28 mouse cellular contexts compared by ENCODE assay signal in the genomic region with DNA sequence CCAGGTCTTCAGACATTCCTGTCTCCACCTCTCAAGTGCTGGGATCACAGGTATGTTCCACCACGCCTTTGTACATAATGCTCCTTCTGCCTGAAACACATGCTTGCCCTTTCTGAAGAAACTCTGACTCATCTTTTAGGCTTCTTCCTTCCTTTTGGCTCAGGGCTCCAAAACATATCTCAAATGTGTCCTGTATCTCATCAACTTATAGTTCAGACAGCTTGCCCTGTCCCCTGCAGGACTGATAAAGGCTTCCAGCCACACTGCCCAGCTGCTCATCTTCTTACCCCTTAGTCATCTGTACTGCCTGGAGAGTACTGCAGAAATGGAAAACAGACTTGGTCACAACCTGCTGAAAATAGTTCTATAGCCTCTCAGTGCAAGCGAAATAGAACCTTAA. TPM values are rescaled to one million over a fixed set of nuclear protein-coding genes. Genes with fewer than 3 reads are reported as not detected.
DNase-seq lines count a peak whose midpoint lies in the region; ATAC-seq and TF ChIP-seq lines count a peak whose summit lies in the region.
"Had no signal": no experiment of that assay in that cellular context is flagged by ENCODE, and none has a peak within 500 bp of the region (broad histone marks: within the 10 kb centered on the region; RNA-seq: fewer than 3 reads in every experiment).

No protein-coding gene starts in this region.

- peak; percentile 18 for DNase-seq in 3T3-L1 (ENCODE audit: low read depth, low spot score)
- DNase-seq in 416B (ENCODE audit: low read depth), result peak; percentile 60
- peak; percentile 11 for DNase-seq in c-Kit-positive CD71-positive TER-119-negative erythroid progenitor cells, embryonic 14.5 days (ENCODE audit: low read depth)
- DNase-seq in right cerebral cortex, adult 2 months (ENCODE audit: low spot score in 2 of 2), result no peak
- DNase-seq: adrenal gland, adult 8-10 months; cerebellum, adult 9-10 months; gastrocnemius, postnatal 14 days; heart, adult 11 months; heart, postnatal 10 days; kidney, adult 18-20 months; kidney, postnatal 10 days; lung, postnatal 10 days; retina, postnatal 1 day; right cerebral cortex, postnatal 4 days; thymus, postnatal 25 days had no signal

- no peak for ATAC-seq in intestine, embryonic 15.5 days
- no peak for ATAC-seq in intestine, postnatal 0 days
- ATAC-seq: forebrain, embryonic 16.5 days; midbrain, embryonic 16.5 days had no signal

- no peak overlapping the region for H3K9ac ChIP-seq in intestine, embryonic 15.5 days
- no peak overlapping the region for H3K9ac ChIP-seq in intestine, postnatal 0 days (ENCODE audit: low read depth, low read length)
- H3K9ac ChIP-seq: heart, embryonic 12.5 days; hindbrain, embryonic 12.5 days; liver, embryonic 15.5 days; neural tube, embryonic 13.5 days had no signal

- H3K79me2 ChIP-seq in macrophage (ENCODE audit: inconsistent target), result peaks cover 46% of the 10 kb centered on the region

- H3K27ac ChIP-seq in macrophage, result 0 out of 2 replicates have a peak overlapping the region, but pooled peaks have one; percentile 7
- no peak overlapping the region for H3K27ac ChIP-seq in intestine, embryonic 15.5 days
- no peak overlapping the region for H3K27ac ChIP-seq in intestine, postnatal 0 days (ENCODE audit: low read depth, low read length)
- H3K27ac ChIP-seq: embryonic facial prominence, embryonic 10.5 days; forebrain, embryonic 10.5 days; hindbrain, embryonic 12.5 days; liver, embryonic 15.5 days; midbrain, embryonic 10.5 days; neural tube, embryonic 13.5 days had no signal

- no peak overlapping the region for H3K4me3 ChIP-seq in macrophage (ENCODE audit: inconsistent target)
- H3K4me3 ChIP-seq in intestine, embryonic 15.5 days (replicated peaks), result no peak overlapping the region
- H3K4me3 ChIP-seq in intestine, postnatal 0 days (ENCODE audit: low read depth, low read length), result no peak overlapping the region
- H3K4me3 ChIP-seq: embryonic facial prominence, embryonic 10.5 days; forebrain, embryonic 10.5 days; heart, embryonic 12.5 days; hindbrain, embryonic 12.5 days; liver, embryonic 15.5 days; midbrain, embryonic 10.5 days; myocyte; neural tube, embryonic 13.5 days had no signal

- H3K4me2 ChIP-seq in intestine, embryonic 15.5 days (replicated peaks), result no peak overlapping the region
- no peak overlapping the region for H3K4me2 ChIP-seq in intestine, postnatal 0 days (replicated peaks; ENCODE audit: low read depth)
- H3K4me2 ChIP-seq: heart, embryonic 12.5 days; hindbrain, embryonic 12.5 days; liver, embryonic 15.5 days; neural tube, embryonic 13.5 days had no signal

- H3K4me1 ChIP-seq in intestine, embryonic 15.5 days (replicated peaks), result no peaks in the 10 kb centered on the region
- H3K4me1 ChIP-seq in intestine, postnatal 0 days (replicated peaks; ENCODE audit: control insufficient read depth, insufficient read depth, low read length), result 0 out of 2 replicates have a peak, but pooled peaks cover 2% of the 10 kb centered on the region
- H3K4me1 ChIP-seq: embryonic facial prominence, embryonic 10.5 days; forebrain, embryonic 10.5 days; hindbrain, embryonic 12.5 days had no signal

- no peaks in the 10 kb centered on the region for H3K9me3 ChIP-seq in intestine, embryonic 15.5 days
- no peaks in the 10 kb centered on the region for H3K9me3 ChIP-seq in intestine, postnatal 0 days (ENCODE audit: control insufficient read depth)
- H3K9me3 ChIP-seq: embryonic facial prominence, embryonic 10.5 days; forebrain, embryonic 10.5 days; heart, embryonic 12.5 days; hindbrain, embryonic 12.5 days; liver, embryonic 15.5 days; midbrain, embryonic 10.5 days; neural tube, embryonic 13.5 days had no signal

- H3K27me3 ChIP-seq in intestine, embryonic 15.5 days (replicated peaks), result no peaks in the 10 kb centered on the region
- no peaks in the 10 kb centered on the region for H3K27me3 ChIP-seq in intestine, postnatal 0 days (replicated peaks; ENCODE audit: control insufficient read depth, insufficient read depth, low read length)
- H3K27me3 ChIP-seq: heart, embryonic 12.5 days; hindbrain, embryonic 12.5 days; liver, embryonic 15.5 days; neural tube, embryonic 13.5 days had no signal

- 81% methylated on average over 2 of the region's 2 CpGs for WGBS in macrophage (ENCODE audit: missing documents)
- 86% methylated on average over 2 of the region's 2 CpGs for WGBS in intestine, embryonic 15.5 days
- 90% methylated on average over 2 of the region's 2 CpGs for WGBS in intestine, postnatal 0 days

- TF ChIP-seq CTCF in intestine, postnatal 0 days (IDR thresholded peaks at IDR 0.05; ENCODE audit: low read depth), result no peak

- H3K36me3 ChIP-seq in macrophage (ENCODE audit: inconsistent target), result no peaks in the 10 kb centered on the region
- no peaks in the 10 kb centered on the region for H3K36me3 ChIP-seq in intestine, embryonic 15.5 days
- H3K36me3 ChIP-seq in intestine, postnatal 0 days (ENCODE audit: control insufficient read depth, insufficient read depth), result no peaks in the 10 kb centered on the region
- H3K36me3 ChIP-seq: embryonic facial prominence, embryonic 10.5 days; forebrain, embryonic 10.5 days; heart, embryonic 12.5 days; hindbrain, embryonic 12.5 days; liver, embryonic 15.5 days; midbrain, embryonic 10.5 days had no signal

RNA-seq across cellular contexts. Expression of a gene that starts 7.0 kb away (rescaled TPM):
- 100 to 1,000 TPM in 24 of 26 experiments, 10 to 100 TPM in 2; 93.4 to 180 (median 128) TPM for total RNA-seq in macrophage (2018; cell fraction: chromatin; rRNA removed)
- 10 to 100 TPM; 32.4 to 42.9 (median 36.7) TPM for total RNA-seq in macrophage (2018; cell fraction: cytosol; rRNA removed)
- 100 to 1,000 TPM in 6 of 26 experiments, 10 to 100 TPM in 20; 47.7 to 114 (median 87.8) TPM for total RNA-seq in macrophage (2018; cell fraction: nucleus; rRNA removed)
- polyA plus RNA-seq in macrophage (2018), result 33.4 to 41.3 TPM (median 37.1 TPM) in 3 replicates
- 20.7 and 25.0 TPM in 2 replicates for polyA plus RNA-seq in intestine, embryonic 15.5 days (2015; fragmentation: Nextera tagmentation; extraction: Ambion mirVana)
- 21.8 and 25.2 TPM in 2 replicates for polyA plus RNA-seq in intestine, postnatal 0 days (2015; fragmentation: Nextera tagmentation; extraction: Ambion mirVana)

Comparison
In these comparisons a context has a peak if more than half of its experiments do, and no peak if none do; other contexts are left out.
1. DNase-seq: peak in 3T3-L1 (single experiment), 416B (single experiment) and c-Kit-positive CD71-positive TER-119-negative erythroid progenitor cells, embryonic 14.5 days (single experiment); none in right cerebral cortex, adult 2 months (0 of 2).